Mouse (Mus musculus) heart, adult 10 weeks (tissue): Measurements from ENCODE around the gene Med24. TPM values are rescaled to one million over a fixed set of nuclear protein-coding genes. Genes with fewer than 3 reads are reported as not detected.

ENCODE experiments used
- polyA plus RNA-seq: library from polyadenylated mRNA; stranded (reverse); fragments of 350-450 nt; fragmentation: Illumina TruSeq; extraction: RNeasy Lipid Tissue Mini Kit (QIAGEN cat#74804); gene quantifications from one replicate; pipeline ENCODE4 v1.2.3, GENCODE M21; 2014; ENCODE audit warnings: low read depth, low replicate concordance

Med24 gene
- polyA plus RNA-seq = 37.3 TPM

DNA sequence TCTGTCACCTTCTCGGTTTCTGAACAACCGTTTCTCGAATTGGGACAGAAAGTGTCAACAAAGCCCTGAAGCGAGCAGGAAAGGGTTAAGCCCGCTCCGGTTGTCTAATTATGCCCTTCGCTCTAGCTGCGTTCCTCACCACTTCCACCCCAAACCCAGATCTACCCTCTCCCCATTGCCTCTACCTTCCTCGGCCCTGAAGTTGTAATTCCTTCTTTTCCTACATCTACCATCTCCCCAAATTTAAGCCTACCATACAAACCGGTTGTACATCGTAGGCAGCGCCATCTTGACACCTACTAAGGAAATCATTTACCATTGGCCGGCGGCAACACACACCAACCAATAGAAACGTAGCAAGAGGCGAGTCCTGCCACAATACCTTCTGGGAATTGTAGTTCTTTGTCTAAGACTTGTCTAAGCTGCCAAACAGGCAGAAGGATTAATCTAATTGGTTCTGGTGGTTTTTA is at the start of gene Med24:
TSS of gene Med24 (minus strand) at position 317 of the 470 bp plus-strand sequence.

DNA sequence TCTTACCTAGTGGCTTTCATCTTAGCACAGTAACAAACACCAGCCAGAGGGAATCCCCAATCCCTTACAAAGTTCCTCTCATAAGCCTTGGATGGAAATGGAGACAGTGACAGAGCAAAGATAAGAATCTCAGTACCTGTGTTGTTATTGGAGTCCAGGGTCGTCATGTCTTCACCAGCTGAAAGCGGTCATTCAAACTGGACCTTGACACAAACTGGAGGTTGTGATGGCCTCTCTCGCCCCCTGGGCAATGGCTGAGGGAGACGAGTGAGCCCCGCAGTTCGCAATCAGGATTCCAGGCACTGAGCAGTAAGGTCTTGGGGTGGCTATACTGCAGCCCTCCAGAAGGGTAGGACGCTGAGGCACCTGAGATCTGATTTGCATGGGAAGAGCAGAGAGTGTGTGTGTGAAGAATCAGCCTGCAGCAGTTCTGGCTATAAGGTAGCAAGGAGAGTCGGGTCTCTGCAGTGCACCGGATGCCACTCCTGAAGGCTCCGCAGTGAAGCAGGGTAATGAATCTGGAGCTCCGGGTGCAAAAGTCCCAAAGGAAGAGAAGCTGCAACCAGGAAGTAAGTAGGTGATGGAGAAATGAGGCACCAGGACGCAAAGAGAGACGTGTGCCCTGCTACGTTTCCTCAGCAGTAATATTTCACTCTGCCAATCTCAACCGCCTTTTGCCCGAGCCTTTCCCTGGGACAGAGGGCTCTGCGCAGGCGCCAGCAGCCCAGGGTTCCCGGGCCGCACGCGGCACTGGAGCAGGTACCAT is 45.5 kb upstream of the Med24 start, which contains the start of gene Nr1d1:
TSS of gene Nr1d1 (minus strand) at position 752 of the 766 bp plus-strand sequence.

DNA sequence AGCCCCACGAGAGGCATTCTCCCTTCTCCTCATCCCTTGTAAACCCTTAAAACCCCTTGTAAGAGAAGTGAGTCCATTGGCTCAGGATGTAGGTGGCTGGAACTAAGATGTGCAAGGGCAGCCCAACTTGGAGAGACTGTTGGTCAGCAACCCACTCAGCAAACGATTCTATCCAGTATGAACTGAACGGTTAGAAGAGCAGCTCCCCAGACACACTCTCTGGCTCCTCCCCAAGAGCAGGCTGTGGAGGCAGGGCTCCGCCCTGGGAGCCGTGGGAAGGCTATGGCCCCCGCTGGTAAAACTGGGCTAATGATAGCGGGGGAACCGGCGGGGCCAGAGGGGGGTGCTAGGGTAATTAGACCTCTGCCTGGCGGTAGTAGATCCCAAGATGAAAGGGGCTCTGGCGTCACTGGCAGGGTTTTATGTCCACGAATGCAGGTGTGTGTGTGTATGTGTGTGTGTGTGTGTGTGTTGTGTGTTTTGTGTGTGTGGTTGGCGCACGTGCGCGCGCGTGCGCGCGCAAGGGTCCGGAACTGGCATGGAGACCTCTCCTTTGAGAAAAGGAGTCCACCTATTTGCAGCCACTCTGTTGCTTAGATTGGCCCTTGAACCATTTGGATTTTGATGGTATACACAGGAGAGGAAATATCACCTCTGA is 11.3 kb upstream of the Med24 start, which contains the start of gene Thra:
TSS of gene Thra (plus strand) at position 246 of the 658 bp plus-strand sequence.

DNA sequence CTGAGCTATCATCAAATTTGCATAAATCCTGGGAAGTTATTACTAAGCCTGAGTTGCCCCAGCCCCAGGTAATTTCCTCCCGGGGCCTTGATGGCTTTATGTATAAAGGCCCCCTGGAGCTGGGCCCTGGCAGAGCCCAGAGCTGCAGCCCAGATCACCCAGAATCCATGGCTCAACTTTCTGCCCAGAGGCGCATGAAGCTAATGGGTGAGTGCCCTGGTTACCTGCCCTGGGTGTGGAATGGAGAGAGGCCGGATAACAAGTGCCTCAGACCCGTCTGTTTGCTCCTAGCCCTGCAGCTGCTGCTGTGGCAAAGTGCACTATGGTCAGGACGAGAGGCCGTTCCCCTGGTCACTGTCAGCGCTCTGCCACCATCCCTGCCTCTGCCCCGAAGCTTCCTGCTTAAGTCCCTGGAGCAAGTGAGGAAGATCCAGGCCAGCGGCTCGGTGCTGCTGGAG is 28.0 kb downstream of the Med24 start, which contains the start of gene Csf3:
TSS of gene Csf3 (plus strand) at position 51 of the 458 bp plus-strand sequence.

DNA sequence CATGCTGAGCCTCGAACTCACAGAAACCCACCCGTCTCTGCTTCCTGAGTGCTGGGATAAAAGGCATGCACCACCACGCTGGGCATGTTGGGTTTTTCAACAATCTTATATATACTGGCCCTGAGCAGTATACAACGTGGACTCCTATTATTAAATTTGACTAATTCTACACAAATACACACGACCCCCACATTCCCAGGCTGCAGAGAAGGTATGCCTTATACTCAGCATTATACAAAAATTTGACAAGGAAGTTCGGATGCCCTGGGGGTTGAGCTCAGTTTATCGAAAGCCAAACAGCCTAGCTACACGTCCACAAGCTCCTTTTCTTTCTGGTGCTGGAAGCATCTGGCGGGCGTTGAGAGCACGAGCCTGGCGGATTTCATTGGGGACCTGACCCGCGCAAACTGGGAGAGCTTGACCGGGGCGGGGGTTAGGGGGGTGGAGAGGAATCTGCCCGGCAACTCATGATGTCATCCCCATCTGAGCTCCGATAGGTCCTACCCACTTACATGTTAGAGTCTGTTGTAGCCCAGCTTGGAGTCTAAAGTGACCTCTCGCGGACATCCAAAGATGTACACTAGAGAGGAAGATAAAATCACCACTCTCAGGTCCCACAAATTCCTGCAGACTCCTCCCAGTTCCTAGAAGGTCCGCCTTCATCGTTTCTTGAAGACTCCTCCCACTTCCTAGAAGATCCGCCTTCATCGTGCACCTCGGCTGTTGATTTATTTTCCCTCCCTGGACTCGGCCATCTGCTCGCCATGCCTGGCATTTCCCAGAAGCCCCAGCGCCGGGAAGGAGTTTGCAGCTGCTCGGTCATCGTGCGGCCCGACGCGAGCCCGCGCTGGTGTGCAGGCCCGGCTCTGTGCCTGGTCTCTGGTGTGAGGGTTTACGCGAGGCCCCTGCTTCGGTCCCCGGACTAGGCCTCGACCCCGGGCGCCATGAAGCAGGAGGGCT is 47.2 kb downstream of the Med24 start, which contains the start of gene Psmd3:
TSS of gene Psmd3 (plus strand) at position 769 of the 960 bp plus-strand sequence.

DNA sequence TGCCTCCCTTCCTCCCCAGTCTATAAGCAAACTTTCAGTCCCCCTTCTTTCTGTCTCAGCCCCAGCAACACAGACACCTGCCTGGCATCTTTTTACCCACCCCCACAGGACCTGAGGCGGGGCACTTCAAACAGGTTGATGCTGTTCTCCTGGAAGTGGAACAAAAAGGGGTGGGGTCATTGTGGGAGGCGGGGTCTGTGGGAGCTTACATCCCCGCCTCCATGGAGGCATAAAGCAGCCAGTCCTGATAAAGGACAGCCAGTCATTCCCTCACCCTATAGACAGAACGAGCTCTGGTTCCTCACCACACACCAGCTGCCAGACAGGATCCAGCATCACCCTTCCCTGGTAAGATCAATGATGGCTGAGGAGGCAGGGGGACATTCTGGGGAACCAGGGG is 65.1 kb downstream of the Med24 start, which contains the start of gene Gsdma:
TSS of gene Gsdma (plus strand) at position 261 of the 400 bp plus-strand sequence.

Other genes starting within 250 kb of the Med24 start
- 0.24 TPM for gene Ikzf3, start 183.4 kb downstream of the Med24 start, polyA plus RNA-seq
- gene Zpbp2, start 178.3 kb downstream of the Med24 start, polyA plus RNA-seq = not detected
- gene Ormdl3, start 142.1 kb downstream of the Med24 start, polyA plus RNA-seq = 55.4 TPM
- gene Lrrc3c, start 131.1 kb downstream of the Med24 start, polyA plus RNA-seq = not detected
- not detected for gene Gm12355, start 103.8 kb downstream of the Med24 start, polyA plus RNA-seq
- gene Gsdma3, start 103.1 kb downstream of the Med24 start, polyA plus RNA-seq = not detected
- not detected for gene Gsdma2, start 82.7 kb downstream of the Med24 start, polyA plus RNA-seq
- gene Gsdma, start 65.1 kb downstream of the Med24 start, polyA plus RNA-seq = not detected
- gene Psmd3, start 46.9 kb downstream of the Med24 start, polyA plus RNA-seq = 106 TPM
- not detected for gene Csf3, start 28.2 kb downstream of the Med24 start, polyA plus RNA-seq
- 99.6 TPM for gene Thra, start 11.2 kb upstream of the Med24 start, polyA plus RNA-seq
- gene Nr1d1, start 45.9 kb upstream of the Med24 start, polyA plus RNA-seq = 43.3 TPM
- 72.5 TPM for gene Msl1, start 66.1 kb upstream of the Med24 start, polyA plus RNA-seq
- gene Casc3, start 75.5 kb upstream of the Med24 start, polyA plus RNA-seq = 20.0 TPM
- gene Rapgefl1, start 107.3 kb upstream of the Med24 start, polyA plus RNA-seq = 2.1 TPM
- 5.2 TPM for gene Wipf2, start 134.2 kb upstream of the Med24 start, polyA plus RNA-seq
- gene Cdc6, start 178.4 kb upstream of the Med24 start, polyA plus RNA-seq = 0.29 TPM
- gene Rara, start 198.4 kb upstream of the Med24 start, polyA plus RNA-seq = 8.3 TPM